Mouse (Mus musculus) heart, adult 2 months (tissue): ENCODE measurements around the gene 4931406P16Rik.

Experiments used
- EP300 ChIP-seq: fragments of 200-500 bp; IDR thresholded peaks from 2 replicates; pipeline ENCODE4 v1.6.1; 2011; ENCODE audit warnings: low read depth, low read length, control low read depth; ENCODE audit not compliant: insufficient read depth
- POLR2A ChIP-seq: fragments of 200-500 bp; IDR thresholded peaks from 2 replicates; pipeline ENCODE4 v1.6.1; 2011; ENCODE audit warnings: mild to moderate bottlenecking, low read depth, low read length, control low read depth; ENCODE audit not compliant: insufficient read depth

GRCm38 (mm10) chr7:34272465-34272864 lies 40.9 kb downstream of the 4931406P16Rik start:
- TF ChIP-seq POLR2A (no peak), EP300 (no peak)
